Mouse (Mus musculus) small intestine, adult 2 months (tissue): ENCODE results near the gene Pgm1. TPM values are rescaled to one million over a fixed set of nuclear protein-coding genes. Genes with fewer than 3 reads are reported as not detected.

Experiments
- H3K27ac ChIP-seq: fragments of 200-500 bp; 2 replicates; pipeline ENCODE4 v1.5.1; 2012; ENCODE audit warnings: low read depth, low read length, control low read depth, inconsistent platforms; ENCODE audit not compliant: insufficient read depth
- H3K27me3 ChIP-seq: fragments of 200-500 bp; 2 replicates; pipeline ENCODE4 v1.6.1; 2012; ENCODE audit warnings: mild to moderate bottlenecking, moderate library complexity, low read length, inconsistent platforms; ENCODE audit not compliant: control insufficient read depth, insufficient read depth
- H3K36me3 ChIP-seq: fragments of 200-500 bp; 2 replicates; pipeline ENCODE4 v1.6.1; 2012; ENCODE audit warnings: mild to moderate bottlenecking, low read length, control low read depth, inconsistent platforms; ENCODE audit not compliant: control insufficient read depth, insufficient read depth
- H3K4me1 ChIP-seq: fragments of 200-500 bp; 2 replicates; pipeline ENCODE4 v1.6.1; 2012; ENCODE audit warnings: low read length, inconsistent platforms, mixed read lengths; ENCODE audit not compliant: control insufficient read depth, insufficient read depth, insufficient read length
- H3K4me3 ChIP-seq: fragments of 200-500 bp; 2 replicates; pipeline ENCODE4 v1.5.1; 2012; ENCODE audit warnings: low read depth, mild to moderate bottlenecking, control low read depth, inconsistent platforms, low read length, moderate library complexity
- CTCF ChIP-seq: fragments of 200-500 bp; IDR thresholded peaks from 2 replicates; pipeline ENCODE4 v1.5.1; 2012; ENCODE audit warnings: low read depth, mild to moderate bottlenecking, control low read depth, inconsistent platforms, low read length, moderate library complexity, mixed read lengths; ENCODE audit not compliant: insufficient replicate concordance, insufficient read length; ENCODE audit errors: extremely low read depth
- POLR2A ChIP-seq: fragments of 200-500 bp; IDR thresholded peaks from 2 replicates; pipeline ENCODE4 v1.6.1; 2012; ENCODE audit warnings: low read depth, mild to moderate bottlenecking, control low read depth, inconsistent platforms, low read length, moderate library complexity
- WGBS: fragments of 180-500 bp; shearing (Covaris S2); methylation state at CpG from one replicate; pipeline ENCODE4 v1.1.7; 2018; 5-methylcytosine and 5-hydroxymethylcytosine counted together
- polyA plus RNA-seq: library from polyadenylated mRNA; depleted of rRNA; stranded (reverse); fragments of >200 nt; gene quantifications from 2 replicates; pipeline ENCODE4 v1.2.3, GENCODE M21; 2012

The Pgm1 gene
- polyA plus RNA-seq, 1 experiment, result 23.8 TPM

DNA sequence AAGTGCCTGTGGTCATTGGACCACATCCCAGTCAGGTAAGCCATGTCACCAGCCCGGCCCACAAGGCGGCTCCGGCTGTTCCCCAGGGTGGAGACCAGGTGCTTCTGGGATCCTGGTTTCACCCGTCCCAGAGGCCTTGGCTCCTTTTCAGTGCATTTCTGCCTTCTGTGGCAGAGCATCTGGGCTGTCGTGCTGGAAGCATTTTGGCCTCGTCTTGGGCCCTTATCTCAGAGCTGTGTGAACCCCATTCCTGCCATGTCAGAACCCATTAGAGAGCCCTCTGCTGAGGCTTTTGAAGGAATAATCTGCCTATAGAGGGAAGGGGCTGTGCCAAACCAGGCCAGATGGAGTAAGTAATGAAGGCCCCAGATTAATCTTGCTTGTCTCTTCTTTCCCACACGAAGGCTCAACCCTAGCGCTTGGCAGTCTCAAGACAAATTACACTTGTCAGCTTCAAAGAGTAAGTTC, 80.0 kb downstream of the Pgm1 start:
- 34% methylated on average over 8 of the region's 8 CpGs for WGBS
- H3K4me1 ChIP-seq, result no peaks in the 10 kb centered on the region; the same call in 1 of the 2 replicates
- no peaks in the 10 kb centered on the region for H3K36me3 ChIP-seq
- no peak overlapping the region for H3K4me3 ChIP-seq
- H3K27ac ChIP-seq, result no peak overlapping the region
- H3K27me3 ChIP-seq, result no peaks in the 10 kb centered on the region
- TF ChIP-seq POLR2A (no peak), CTCF (no peak)

GRCm38 (mm10) chr4:100010916-100011315, 81.7 kb downstream of the Pgm1 start:
- Histone ChIP-seq H3K36me3 (no peaks in the 10 kb centered on the region), H3K27ac (no peak overlapping the region), H3K4me3 (no peak overlapping the region), H3K4me1 (no peaks in the 10 kb centered on the region; the same call in 1 of the 2 replicates), H3K27me3 (no peaks in the 10 kb centered on the region)
- 93% methylated on average over 3 of the region's 3 CpGs for WGBS
- TF ChIP-seq POLR2A (no peak), CTCF (no peak)

DNA sequence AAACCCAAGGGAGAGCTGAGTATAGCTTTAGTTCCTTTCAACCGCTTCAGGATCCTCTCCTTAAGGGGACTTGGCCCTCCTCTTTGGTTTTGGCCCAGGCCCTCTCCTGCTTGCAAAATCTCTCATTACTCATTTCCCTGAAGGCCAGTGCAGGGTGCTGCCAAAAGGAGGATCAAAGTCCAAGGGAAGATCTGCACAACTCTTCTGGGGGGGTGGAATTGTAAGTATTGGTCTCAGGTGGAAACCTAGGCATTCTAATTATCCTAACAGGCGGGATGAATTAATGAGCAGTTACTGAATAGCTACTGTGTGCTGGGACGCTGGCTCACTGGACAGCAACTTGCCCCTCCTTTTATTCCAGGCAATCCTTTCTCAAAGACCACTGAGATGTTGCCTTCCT, 82.3 kb downstream of the Pgm1 start:
- no peaks in the 10 kb centered on the region for H3K27me3 ChIP-seq
- TF ChIP-seq POLR2A (no peak), CTCF (no peak)
- no peak overlapping the region for H3K4me3 ChIP-seq
- no peaks in the 10 kb centered on the region; the same call in 1 of the 2 replicates for H3K4me1 ChIP-seq
- no peaks in the 10 kb centered on the region for H3K36me3 ChIP-seq
- no peak overlapping the region for H3K27ac ChIP-seq
- WGBS, result 63% methylated on average over 3 of the region's 3 CpGs

DNA sequence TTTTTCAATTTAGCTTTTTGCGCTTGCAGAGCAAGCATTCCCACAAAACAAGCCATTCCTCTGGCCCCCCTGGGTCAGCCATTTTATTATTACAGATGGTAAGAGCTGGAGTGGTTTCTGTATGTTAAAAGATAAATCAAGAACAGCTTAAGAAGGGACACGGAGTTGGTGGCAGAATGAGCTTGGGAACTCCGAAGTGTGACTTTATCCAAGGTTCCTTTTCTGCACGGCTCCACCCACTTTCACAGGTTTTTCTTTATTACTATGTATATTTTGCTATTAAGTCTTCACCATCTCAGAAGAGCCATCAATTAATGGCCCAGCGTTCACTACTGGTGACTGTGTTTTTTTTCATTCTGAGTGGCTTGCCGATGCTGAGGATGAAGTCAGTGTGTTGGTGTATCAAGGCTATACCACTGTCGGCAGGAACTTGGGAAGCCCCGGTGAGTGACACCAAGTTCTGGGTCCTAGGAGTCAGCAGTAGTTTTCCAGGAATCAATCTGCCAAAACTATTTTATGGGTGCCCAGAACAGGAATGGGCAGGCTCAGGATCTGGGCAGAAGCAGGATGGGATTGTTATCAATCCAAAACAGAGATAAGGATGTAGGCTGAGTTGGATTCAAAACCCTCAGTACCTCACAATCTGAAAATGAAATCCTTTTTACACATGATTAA, 83.3 kb downstream of the Pgm1 start:
- 86% methylated on average over 8 of the region's 8 CpGs for WGBS
- H3K4me3 ChIP-seq, result no peak overlapping the region
- no peaks in the 10 kb centered on the region for H3K36me3 ChIP-seq
- no peaks in the 10 kb centered on the region for H3K27me3 ChIP-seq
- no peak overlapping the region for H3K27ac ChIP-seq
- H3K4me1 ChIP-seq, result no peaks in the 10 kb centered on the region; the same call in 1 of the 2 replicates
- TF ChIP-seq POLR2A (no peak), CTCF (no peak)

- TF ChIP-seq POLR2A (no peak), CTCF (no peak)
- Histone ChIP-seq H3K4me3 (no peak overlapping the region), H3K36me3 (no peaks in the 10 kb centered on the region), H3K27ac (no peak overlapping the region), H3K4me1 (no peaks in the 10 kb centered on the region), H3K27me3 (no peaks in the 10 kb centered on the region)
- WGBS, result 37% methylated on average over 3 of the region's 3 CpGs
Observed at GRCm38 (mm10) chr4:100027773-100028172, 98.6 kb downstream of the Pgm1 start.

GRCm38 (mm10) chr4:100028641-100029040, 99.4 kb downstream of the Pgm1 start:
- no peaks in the 10 kb centered on the region for H3K36me3 ChIP-seq
- H3K4me1 ChIP-seq, result no peaks in the 10 kb centered on the region
- no peak overlapping the region for H3K4me3 ChIP-seq
- 8% methylated on average over 3 of the region's 3 CpGs for WGBS
- TF ChIP-seq POLR2A, result no peak
- TF ChIP-seq CTCF, result no peak
- no peak overlapping the region for H3K27ac ChIP-seq
- no peaks in the 10 kb centered on the region for H3K27me3 ChIP-seq

- Histone ChIP-seq H3K27ac (no peak overlapping the region), H3K4me1 (no peaks in the 10 kb centered on the region), H3K36me3 (no peaks in the 10 kb centered on the region), H3K27me3 (no peaks in the 10 kb centered on the region), H3K4me3 (no peak overlapping the region)
- WGBS, result 20% methylated on average over 6 of the region's 6 CpGs
- TF ChIP-seq CTCF, result no peak
- no peak for TF ChIP-seq POLR2A
Observed at GRCm38 (mm10) chr4:100031270-100031669, 102.1 kb downstream of the Pgm1 start.

GRCm38 (mm10) chr4:100032608-100033007, 103.4 kb downstream of the Pgm1 start:
- H3K4me1 ChIP-seq, result no peaks in the 10 kb centered on the region
- H3K36me3 ChIP-seq, result no peaks in the 10 kb centered on the region
- no peak overlapping the region for H3K4me3 ChIP-seq
- TF ChIP-seq CTCF, result no peak
- H3K27ac ChIP-seq, result no peak overlapping the region
- WGBS, result 91% methylated on average over 7 of the region's 7 CpGs
- H3K27me3 ChIP-seq, result no peaks in the 10 kb centered on the region
